Mouse (Mus musculus): Measurements from ENCODE around the gene Ptprd.

DNA sequence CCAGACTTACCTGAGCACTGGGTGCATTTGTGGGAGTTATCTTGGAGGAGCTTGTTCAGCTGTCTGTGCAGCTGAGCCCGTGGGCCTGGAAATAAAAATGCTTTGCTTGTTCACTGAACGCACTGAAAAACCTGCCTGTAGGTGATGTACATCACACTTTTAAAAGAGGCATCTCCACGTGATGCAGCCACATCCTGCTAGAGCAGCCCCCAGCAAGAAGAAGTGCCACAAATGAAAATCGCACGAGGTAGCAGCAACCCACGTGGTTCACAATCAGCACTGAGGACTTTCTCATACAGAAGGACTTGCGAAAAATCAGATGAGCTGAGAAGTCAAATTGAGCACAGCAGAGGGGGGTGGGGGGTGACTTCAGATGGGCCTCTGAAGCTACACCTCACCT is 757.7 kb downstream of the Ptprd start:
- TF ChIP-seq CTCF (IDR thresholded peaks at IDR 0.05) (no peak), EP300 (IDR thresholded peaks at IDR 0.05) (no peak)

Data from lung, postnatal 0 days (tissue).